Mouse (Mus musculus) thymus, adult 2 months (tissue): ENCODE results near the gene Rad51b. TPM values are rescaled to one million over a fixed set of nuclear protein-coding genes. Genes with fewer than 3 reads are reported as not detected.

Source experiments
- DNase-seq: peaks from one replicate; pipeline ENCODE4 v3.0.0; 2021
- H3K27ac ChIP-seq: fragments of 200-500 bp; 2 replicates; pipeline ENCODE4 v1.5.1; 2012; ENCODE audit warnings: low read length, control low read depth; ENCODE audit not compliant: control insufficient read depth, insufficient read depth
- H3K27me3 ChIP-seq: fragments of 200-500 bp; 2 replicates; pipeline ENCODE4 v1.6.1; 2012; ENCODE audit warnings: mild to moderate bottlenecking, low read length, moderate library complexity, mixed read lengths; ENCODE audit not compliant: control insufficient read depth, insufficient read depth
- H3K36me3 ChIP-seq: fragments of 200-500 bp; 2 replicates; pipeline ENCODE4 v1.6.1; 2012; ENCODE audit warnings: mild to moderate bottlenecking, low read length, moderate library complexity; ENCODE audit not compliant: control insufficient read depth, insufficient read depth
- H3K4me1 ChIP-seq: fragments of 200-500 bp; replicated peaks from 2 replicates; pipeline ENCODE4 v1.6.1; 2012; ENCODE audit warnings: low read length; ENCODE audit not compliant: control insufficient read depth, insufficient read depth
- H3K4me3 ChIP-seq: fragments of 200-500 bp; 2 replicates; pipeline ENCODE4 v1.5.1; 2012; ENCODE audit warnings: mild to moderate bottlenecking, low read length, control low read depth, moderate library complexity; ENCODE audit not compliant: control insufficient read depth, insufficient read depth
- CTCF ChIP-seq: fragments of 200-500 bp; IDR thresholded peaks from 2 replicates; pipeline ENCODE4 v1.5.1; 2012; ENCODE audit warnings: mild to moderate bottlenecking, control low read depth, low read length, moderate library complexity, borderline replicate concordance; ENCODE audit not compliant: control insufficient read depth, poor library complexity, insufficient read depth; ENCODE audit errors: extremely low read depth
- POLR2A ChIP-seq: fragments of 200-500 bp; IDR thresholded peaks from 2 replicates; pipeline ENCODE4 v1.6.1; 2012; ENCODE audit warnings: mild to moderate bottlenecking, low read length, control low read depth, moderate library complexity; ENCODE audit not compliant: control insufficient read depth, poor library complexity, insufficient read depth; ENCODE audit errors: extremely low read depth
- WGBS: fragments of 180-500 bp; shearing (Covaris S2); methylation state at CpG from one replicate; pipeline ENCODE4 v1.1.7; 2018; 5-methylcytosine and 5-hydroxymethylcytosine counted together
- polyA plus RNA-seq: library from polyadenylated mRNA; depleted of rRNA; stranded (reverse); fragments of >200 nt; gene quantifications from 2 replicates; pipeline ENCODE4 v1.2.3, GENCODE M21; 2012

Rad51b gene
- polyA plus RNA-seq, 1 experiment, result 1.1 TPM

DNA sequence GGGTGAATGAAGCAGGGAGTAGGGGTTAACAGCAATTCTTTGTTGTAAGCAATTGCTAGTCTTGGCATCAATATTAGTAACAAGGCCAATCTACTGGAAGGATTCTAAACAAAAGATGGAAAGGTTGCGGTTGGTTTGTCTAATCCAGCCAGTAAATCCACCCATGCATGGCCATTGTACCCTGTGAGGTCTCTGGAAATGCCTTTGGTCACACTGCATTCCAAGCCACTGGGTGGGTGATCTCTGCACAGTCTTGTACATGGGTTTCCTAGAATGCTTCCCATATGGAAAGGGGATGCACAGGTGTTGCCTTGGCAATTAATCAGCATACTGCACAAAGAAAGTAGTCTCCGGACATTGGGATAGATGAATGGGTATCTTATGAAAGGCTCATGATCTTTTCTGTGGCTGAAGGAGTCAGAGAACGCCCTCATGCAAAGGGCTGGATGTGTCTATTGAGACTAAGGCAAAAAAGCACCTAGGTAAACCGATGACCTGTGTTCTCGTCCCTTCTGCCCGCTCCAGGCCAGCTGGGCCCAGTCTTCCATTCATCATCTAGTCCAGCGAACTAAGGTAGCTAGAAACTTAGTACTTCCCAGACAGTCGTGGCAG is 312.4 kb downstream of the Rad51b start:
- Histone ChIP-seq H3K27me3 (no peaks in the 10 kb centered on the region), H3K4me1 (no peaks in the 10 kb centered on the region), H3K4me3 (no peak overlapping the region), H3K27ac (no peak overlapping the region), H3K36me3 (no peaks in the 10 kb centered on the region)
- DNase-seq, result no peak
- 98% methylated on average over 8 of the region's 8 CpGs for WGBS
- TF ChIP-seq CTCF (no peak), POLR2A (no peak)

DNA sequence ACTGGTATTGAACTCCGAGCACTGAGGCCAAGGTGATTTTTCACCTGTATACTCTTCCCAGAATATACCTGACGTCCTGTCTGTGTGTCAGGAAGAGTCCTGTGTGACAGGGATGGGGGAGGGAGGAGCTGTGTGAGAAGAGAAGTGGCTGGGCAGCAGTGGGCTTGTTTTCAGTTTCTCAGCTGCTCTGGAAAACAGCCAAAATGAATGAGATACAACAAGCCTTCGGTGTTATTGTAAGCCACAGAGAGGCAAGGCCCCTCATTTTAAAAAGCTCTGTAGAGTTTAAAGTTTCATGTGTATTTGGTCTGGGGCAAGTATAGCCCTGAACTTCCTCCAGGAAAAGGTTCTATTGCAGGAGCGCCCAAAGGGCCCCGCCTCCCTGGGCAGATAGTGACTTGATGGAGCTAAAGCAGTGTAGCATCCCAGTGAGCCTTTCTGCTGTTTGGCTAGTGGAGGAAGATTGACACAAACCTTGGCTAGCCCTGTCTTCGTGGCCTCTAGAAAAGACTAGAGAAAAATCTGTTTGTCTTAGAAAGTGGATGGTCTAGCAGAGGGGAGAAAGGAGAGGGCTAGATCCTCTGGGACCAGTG is 313.5 kb downstream of the Rad51b start:
- H3K36me3 ChIP-seq, result no peaks in the 10 kb centered on the region
- WGBS, result 71% methylated on average over 6 of the region's 6 CpGs
- peaks cover 2% of the 10 kb centered on the region; the same call in 1 of the 2 replicates for H3K4me1 ChIP-seq
- TF ChIP-seq POLR2A (no peak), CTCF (no peak)
- no peaks in the 10 kb centered on the region for H3K27me3 ChIP-seq
- H3K4me3 ChIP-seq, result no peak overlapping the region
- H3K27ac ChIP-seq, result no peak overlapping the region
- DNase-seq, result no peak

- Histone ChIP-seq H3K4me1 (peaks cover 2% of the 10 kb centered on the region; the same call in 1 of the 2 replicates), H3K27ac (no peak overlapping the region), H3K4me3 (no peak overlapping the region), H3K27me3 (no peaks in the 10 kb centered on the region), H3K36me3 (no peaks in the 10 kb centered on the region)
- TF ChIP-seq POLR2A (no peak), CTCF (no peak)
- DNase-seq, result no peak
- WGBS, result 95% methylated on average over 2 of the region's 2 CpGs
These were observed 314.6 kb downstream of the Rad51b start for GRCm38 (mm10) chr12:79611665-79612064.

DNA sequence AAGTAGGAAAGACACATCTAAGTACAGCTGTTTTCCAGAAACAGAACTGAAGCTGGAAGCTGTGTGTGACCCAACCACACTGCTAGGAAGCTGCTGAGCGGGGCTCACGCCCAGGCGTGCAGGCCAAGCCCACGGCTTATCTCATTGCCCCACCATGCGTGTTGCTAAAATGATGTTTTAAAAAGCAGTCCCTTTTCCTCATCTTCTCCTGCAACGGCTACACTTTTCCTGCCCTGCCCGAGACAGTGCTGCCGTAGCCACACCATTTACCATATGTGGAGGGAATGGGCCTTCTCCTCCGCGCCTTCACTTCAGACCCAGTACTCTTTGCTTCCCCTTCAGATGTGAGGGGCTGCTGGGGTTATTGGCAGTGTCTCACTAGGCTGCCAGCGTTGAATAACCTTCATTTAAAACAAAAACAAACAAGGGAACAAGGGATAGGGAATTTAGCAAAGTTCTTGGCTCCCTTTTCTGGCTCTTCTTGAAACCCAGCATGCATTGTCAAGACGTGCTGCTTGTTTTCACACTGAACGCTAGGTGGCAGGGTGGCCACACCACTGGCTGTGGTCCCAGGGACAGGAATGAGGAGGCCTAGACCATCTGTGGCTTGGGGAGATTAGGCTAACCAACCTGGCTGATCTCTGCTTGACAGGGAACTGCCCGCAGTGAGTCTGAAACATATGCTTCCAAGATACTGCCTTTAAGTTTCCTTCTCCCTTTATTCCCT is 315.4 kb downstream of the Rad51b start:
- WGBS, result 58% methylated on average over 14 of the region's 14 CpGs
- H3K4me3 ChIP-seq, result no peak overlapping the region
- TF ChIP-seq CTCF (peak; percentile 88), POLR2A (no peak)
- H3K27ac ChIP-seq, result no peak overlapping the region
- H3K4me1 ChIP-seq, result peaks cover 2% of the 10 kb centered on the region; the same call in 1 of the 2 replicates
- H3K27me3 ChIP-seq, result no peaks in the 10 kb centered on the region
- H3K36me3 ChIP-seq, result no peaks in the 10 kb centered on the region
- peak; percentile 78 for DNase-seq

GRCm38 (mm10) chr12:79613061-79613788 is 316.1 kb downstream of the Rad51b start:
- H3K4me3 ChIP-seq, result no peak overlapping the region
- peaks cover 2% of the 10 kb centered on the region; the same call in 1 of the 2 replicates for H3K4me1 ChIP-seq
- no peak for DNase-seq
- no peak overlapping the region for H3K27ac ChIP-seq
- no peak for TF ChIP-seq CTCF
- TF ChIP-seq POLR2A, result no peak
- no peaks in the 10 kb centered on the region for H3K27me3 ChIP-seq
- H3K36me3 ChIP-seq, result no peaks in the 10 kb centered on the region
- 90% methylated on average over 8 of the region's 8 CpGs for WGBS

GRCm38 (mm10) chr12:79613846-79614582 is 316.9 kb downstream of the Rad51b start:
- no peaks in the 10 kb centered on the region for H3K27me3 ChIP-seq
- no peak overlapping the region for H3K4me3 ChIP-seq
- TF ChIP-seq CTCF (no peak), POLR2A (no peak)
- WGBS, result 76% methylated on average over 9 of the region's 9 CpGs
- DNase-seq, result no peak
- no peak overlapping the region for H3K27ac ChIP-seq
- H3K4me1 ChIP-seq, result peaks cover 2% of the 10 kb centered on the region; the same call in 1 of the 2 replicates
- no peaks in the 10 kb centered on the region for H3K36me3 ChIP-seq
